Mouse (Mus musculus) gonadal fat pad, adult 2 months (tissue): ENCODE measurements at regions not wholly inside any gene's neighbourhood (a gene's known extent, or its start where the extent isn't known, plus 50 kb on each side); places are given as distances from the start of the nearest gene placed in this dataset.

Source experiments
- DNase-seq: peaks from one replicate; pipeline ENCODE4 v3.0.0-alpha.2; 2012; ENCODE audit warnings: low read depth

- no peak for DNase-seq
Measured at GRCm38 (mm10) chr4:152834421-152835110, 356.9 kb upstream of the Kcnab2 start.

- DNase-seq, result no peak
Measured at GRCm38 (mm10) chr4:152833411-152834310, 356.0 kb upstream of the Kcnab2 start.

GRCm38 (mm10) chr4:152832757-152833363 is 355.2 kb upstream of the Kcnab2 start:
- DNase-seq, result no peak

- no peak for DNase-seq
Measured at GRCm38 (mm10) chr4:152825185-152825584, 347.5 kb upstream of the Kcnab2 start.

- DNase-seq, result no peak
Measured at GRCm38 (mm10) chr4:152816139-152816757, 338.6 kb upstream of the Kcnab2 start.

- DNase-seq, result no peak
Measured at GRCm38 (mm10) chr4:152806611-152807010, 328.9 kb upstream of the Kcnab2 start.

GRCm38 (mm10) chr4:152799392-152799791 is 321.7 kb upstream of the Kcnab2 start:
- no peak for DNase-seq

GRCm38 (mm10) chr4:152788431-152788830 is 310.8 kb upstream of the Kcnab2 start:
- DNase-seq, result no peak

GRCm38 (mm10) chr4:152784972-152785371 is 307.3 kb upstream of the Kcnab2 start:
- no peak for DNase-seq

- DNase-seq, result no peak
Measured at GRCm38 (mm10) chr4:152779526-152779925, 301.9 kb upstream of the Kcnab2 start.

- DNase-seq, result no peak
Measured at GRCm38 (mm10) chr4:152775801-152776200, 298.1 kb upstream of the Kcnab2 start.

- no peak for DNase-seq
Measured at GRCm38 (mm10) chr4:152771386-152771785, 293.7 kb upstream of the Kcnab2 start.

- no peak for DNase-seq
Measured at GRCm38 (mm10) chr4:152767372-152767771, 289.7 kb upstream of the Kcnab2 start.

GRCm38 (mm10) chr4:152763116-152763515 is 285.4 kb upstream of the Kcnab2 start:
- DNase-seq, result no peak

- no peak for DNase-seq
Measured at GRCm38 (mm10) chr4:152762576-152762975, 284.9 kb upstream of the Kcnab2 start.

GRCm38 (mm10) chr4:152757191-152757590 is 279.5 kb upstream of the Kcnab2 start:
- DNase-seq, result no peak

GRCm38 (mm10) chr4:152756535-152756934 is 278.9 kb upstream of the Kcnab2 start:
- DNase-seq, result no peak

- DNase-seq, result no peak
Measured at GRCm38 (mm10) chr4:152755756-152756155, 278.1 kb upstream of the Kcnab2 start.

GRCm38 (mm10) chr4:152744366-152744765 is 266.7 kb upstream of the Kcnab2 start:
- DNase-seq, result no peak

GRCm38 (mm10) chr4:152733017-152733416 is 255.3 kb upstream of the Kcnab2 start:
- no peak for DNase-seq

- no peak for DNase-seq
Measured at GRCm38 (mm10) chr4:152731988-152732387, 254.3 kb upstream of the Kcnab2 start.

- DNase-seq, result no peak
Measured at GRCm38 (mm10) chr4:152731082-152731720, 253.5 kb upstream of the Kcnab2 start.
